Mouse (Mus musculus) brain, embryonic 14.5 days (tissue): ENCODE results near the gene Atp1a1.

Experiments used
- CTCF ChIP-seq: fragments of 200-500 bp; IDR thresholded peaks from 2 replicates; pipeline ENCODE4 v1.5.1; 2012; ENCODE audit warnings: inconsistent platforms, mild to moderate bottlenecking, moderate library complexity, borderline replicate concordance; ENCODE audit not compliant: insufficient read depth, insufficient read length; ENCODE audit errors: extremely low read depth
- POLR2A ChIP-seq: fragments of 200-500 bp; IDR thresholded peaks from 2 replicates; pipeline ENCODE4 v1.6.1; 2012; ENCODE audit warnings: mild to moderate bottlenecking, inconsistent platforms, borderline replicate concordance; ENCODE audit not compliant: poor library complexity, insufficient read depth, insufficient read length, severe bottlenecking; ENCODE audit errors: extremely low read depth

- TF ChIP-seq CTCF, result no peak
- TF ChIP-seq POLR2A, result no peak
Observed at GRCm38 (mm10) chr3:101609302-101609701, 4.8 kb upstream of the Atp1a1 start.
